In the genomic region with DNA sequence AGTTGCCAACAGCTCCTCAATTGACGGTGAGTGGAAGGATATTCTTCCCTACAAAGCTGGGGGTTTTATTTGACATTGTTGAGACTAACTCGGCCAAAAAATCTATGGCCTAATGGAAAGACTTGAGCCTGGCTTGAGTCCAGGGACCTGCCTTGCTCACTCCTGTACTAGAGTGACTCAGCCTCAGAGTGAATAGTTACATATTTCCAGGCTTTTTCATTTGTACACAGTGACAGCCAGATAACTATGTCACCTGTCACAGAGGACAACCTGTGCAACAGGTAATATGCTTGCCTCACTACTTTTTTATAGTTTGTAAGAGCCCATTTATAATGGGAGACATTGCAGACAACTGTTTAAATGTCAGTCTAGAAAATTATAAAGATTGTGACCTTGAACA, we compare ENCODE assay signal across 16 mouse cellular contexts.
"Had no signal": no experiment of that assay in that cellular context is flagged by ENCODE, and none has a peak within 500 bp of the region (broad histone marks: within the 10 kb centered on the region; RNA-seq: fewer than 3 reads in every experiment).

No protein-coding gene starts in this region.

- H3K27me3 ChIP-seq: midbrain, embryonic 12.5 days; midbrain, embryonic 15.5 days; neural tube, embryonic 12.5 days had no signal

- H3K4me3 ChIP-seq: midbrain, embryonic 10.5 days; midbrain, embryonic 12.5 days; midbrain, embryonic 15.5 days; neural tube, embryonic 12.5 days had no signal

- H3K9ac ChIP-seq: liver, embryonic 14.5 days; lung, embryonic 14.5 days; midbrain, embryonic 12.5 days; midbrain, embryonic 15.5 days; neural tube, embryonic 12.5 days had no signal

- H3K4me1 ChIP-seq: midbrain, embryonic 10.5 days; midbrain, embryonic 12.5 days; midbrain, embryonic 15.5 days; neural tube, embryonic 12.5 days had no signal

- H3K36me3 ChIP-seq: midbrain, embryonic 10.5 days; midbrain, embryonic 12.5 days; midbrain, embryonic 15.5 days; neural tube, embryonic 12.5 days had no signal

- ATAC-seq: midbrain, embryonic 15.5 days had no signal

- H3K4me2 ChIP-seq: lung, embryonic 14.5 days; midbrain, embryonic 12.5 days; midbrain, embryonic 15.5 days; neural tube, embryonic 12.5 days had no signal

- DNase-seq: lung, adult 18-20 months; lung, embryonic 14.5 days; lung, postnatal 10 days; lung, postnatal 4 days; retina, postnatal 1 day; right cerebral cortex, adult 18-20 months; right cerebral cortex, postnatal 25 days; right cerebral cortex, postnatal 4 days; thymus, adult 2 months; thymus, postnatal 25 days; thymus, postnatal 4 days had no signal

- H3K9me3 ChIP-seq: midbrain, embryonic 10.5 days; midbrain, embryonic 12.5 days; midbrain, embryonic 15.5 days; neural tube, embryonic 12.5 days had no signal

- H3K27ac ChIP-seq: liver, embryonic 14.5 days; midbrain, embryonic 10.5 days; midbrain, embryonic 12.5 days; midbrain, embryonic 15.5 days; neural tube, embryonic 12.5 days had no signal
